7 mouse cellular contexts compared by ENCODE assay signal in the genomic region with DNA sequence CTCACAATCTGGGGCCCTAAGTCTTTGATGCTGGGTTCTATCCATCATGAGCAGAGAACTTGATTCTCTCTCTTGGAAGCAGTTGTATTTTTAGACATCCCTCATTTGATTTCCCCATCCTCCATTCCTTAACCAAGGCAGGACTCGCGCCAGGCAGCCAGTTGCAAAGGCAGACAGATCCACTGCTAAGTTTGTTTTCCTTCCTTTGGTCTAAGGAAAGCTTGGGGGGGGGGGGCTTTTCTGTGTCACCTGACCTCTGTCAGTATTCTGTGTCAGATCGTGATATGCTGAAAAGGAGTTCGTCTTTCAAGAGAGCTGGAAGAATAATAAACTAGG. TPM values are rescaled to one million over a fixed set of nuclear protein-coding genes. Genes with fewer than 3 reads are reported as not detected.
DNase-seq lines count a peak whose midpoint lies in the region; ATAC-seq and TF ChIP-seq lines count a peak whose summit lies in the region.

No protein-coding gene starts in this region.

- TF ChIP-seq CTCF in left cerebral cortex, adult 2 months (IDR thresholded peaks at IDR 0.05) = no peak

- H3K27ac ChIP-seq in left cerebral cortex, adult 2 months = peak overlapping the region; percentile 94
- no peak overlapping the region for H3K27ac ChIP-seq in embryonic facial prominence, embryonic 15.5 days (replicated peaks)
- H3K27ac ChIP-seq in hindbrain, embryonic 14.5 days = peak overlapping the region; percentile 11; the same call in 1 of the 2 replicates
- no peak overlapping the region for H3K27ac ChIP-seq in neural tube, embryonic 14.5 days (ENCODE audit: low read depth, low read length)

- H3K36me3 ChIP-seq in embryonic facial prominence, embryonic 15.5 days = no peaks in the 10 kb centered on the region
- no peaks in the 10 kb centered on the region for H3K36me3 ChIP-seq in hindbrain, embryonic 14.5 days (replicated peaks; ENCODE audit: control insufficient read depth, insufficient read depth)
- H3K36me3 ChIP-seq in neural tube, embryonic 14.5 days (ENCODE audit: control insufficient read depth, insufficient read depth, low read length) = no peaks in the 10 kb centered on the region

- no peak overlapping the region for H3K9ac ChIP-seq in embryonic facial prominence, embryonic 15.5 days
- H3K9ac ChIP-seq in hindbrain, embryonic 14.5 days = peak overlapping the region; percentile 68
- H3K9ac ChIP-seq in neural tube, embryonic 14.5 days (replicated peaks; ENCODE audit: low read depth, low read length) = peak overlapping the region; percentile 66

- peaks cover 53% of the 10 kb centered on the region for H3K27me3 ChIP-seq in embryonic facial prominence, embryonic 15.5 days
- H3K27me3 ChIP-seq in hindbrain, embryonic 14.5 days (ENCODE audit: control insufficient read depth, insufficient read depth, low read length) = peaks cover 21% of the 10 kb centered on the region
- peaks cover 5% of the 10 kb centered on the region for H3K27me3 ChIP-seq in neural tube, embryonic 14.5 days (ENCODE audit: control insufficient read depth, insufficient read depth, low read length)

- H3K4me3 ChIP-seq in left cerebral cortex, adult 2 months = peak overlapping the region; percentile 59
- H3K4me3 ChIP-seq in embryonic facial prominence, embryonic 15.5 days (replicated peaks) = peak overlapping the region; percentile 57
- peak overlapping the region; percentile 64 for H3K4me3 ChIP-seq in hindbrain, embryonic 14.5 days (replicated peaks; ENCODE audit: low read length)
- peak overlapping the region; percentile 72 for H3K4me3 ChIP-seq in neural tube, embryonic 14.5 days (ENCODE audit: low read depth, low read length)

- intact Hi-C loops in left cerebral cortex, adult 2 months (cut with DNase I) = loop anchor here (2.0 to 5.0 kb wide), 2 partner anchors 66 to 79 kb away; no protein-coding TSS in a partner anchor

- peak overlapping the region; percentile 91 for H3K4me2 ChIP-seq in embryonic facial prominence, embryonic 15.5 days (replicated peaks)
- peak overlapping the region; percentile 99 for H3K4me2 ChIP-seq in hindbrain, embryonic 14.5 days (replicated peaks)
- peak overlapping the region; percentile 85 for H3K4me2 ChIP-seq in neural tube, embryonic 14.5 days (ENCODE audit: low read depth, low read length)

- no peak for ATAC-seq in embryonic facial prominence, embryonic 15.5 days (ENCODE audit: insufficient number of reproducible peaks, low FRiP score, low TSS enrichment, low read depth)
- no peak for ATAC-seq in hindbrain, embryonic 14.5 days (ENCODE audit: low FRiP score)
- ATAC-seq in neural tube, embryonic 14.5 days (ENCODE audit: low read depth) = no peak

- peaks cover 40% of the 10 kb centered on the region for H3K4me1 ChIP-seq in embryonic facial prominence, embryonic 15.5 days
- H3K4me1 ChIP-seq in hindbrain, embryonic 14.5 days (replicated peaks; ENCODE audit: control insufficient read depth, insufficient read depth, low read length) = peaks cover 19% of the 10 kb centered on the region
- peaks cover 15% of the 10 kb centered on the region for H3K4me1 ChIP-seq in neural tube, embryonic 14.5 days (ENCODE audit: control insufficient read depth, insufficient read depth, low read length)

- H3K9me3 ChIP-seq in embryonic facial prominence, embryonic 15.5 days (replicated peaks) = no peaks in the 10 kb centered on the region
- no peaks in the 10 kb centered on the region for H3K9me3 ChIP-seq in hindbrain, embryonic 14.5 days (ENCODE audit: control insufficient read depth, low read length)
- H3K9me3 ChIP-seq in neural tube, embryonic 14.5 days (ENCODE audit: control insufficient read depth, low read length) = no peaks in the 10 kb centered on the region

- peak in 1 of 2 experiments; percentile 38 for DNase-seq in left cerebral cortex, adult 2 months (ENCODE audit: extremely low spot score in 1 of 2, low spot score in 2 of 2)
- no peak for DNase-seq in left cerebral cortex, adult 11 months (ENCODE audit: low spot score)
- no peak for DNase-seq in hindbrain, embryonic 14.5 days (ENCODE audit: low spot score)
- DNase-seq in urinary bladder, postnatal 10 days (ENCODE audit: low spot score) = no peak
- no peak for DNase-seq in cerebellum, adult 9-10 months

- 8% methylated on average over 4 of the region's 4 CpGs for WGBS in embryonic facial prominence, embryonic 15.5 days
- 5% methylated on average over 4 of the region's 4 CpGs for WGBS in hindbrain, embryonic 14.5 days
- 4% methylated on average over 4 of the region's 4 CpGs for WGBS in neural tube, embryonic 14.5 days

RNA-seq across cellular contexts. Expression of a gene that starts 11.4 kb away (rescaled TPM):
- total RNA-seq in left cerebral cortex, adult 2 months (2021) = 10 to 100 TPM; 20.3 to 21.1 TPM
- 1.4 and 2.1 TPM in 2 replicates for polyA plus RNA-seq in embryonic facial prominence, embryonic 15.5 days (2015; fragmentation: Nextera tagmentation; extraction: Ambion mirVana)
- 2.9 and 4.6 TPM in 2 replicates for polyA plus RNA-seq in hindbrain, embryonic 14.5 days (2014; fragmentation: Nextera tagmentation; extraction: Ambion mirVana)
- 3.3 and 4.0 TPM in 2 replicates for polyA plus RNA-seq in neural tube, embryonic 14.5 days (2014; fragmentation: Nextera tagmentation; extraction: Ambion mirVana)

Comparison
In these comparisons a context has a peak if more than half of its experiments do, and no peak if none do; other contexts are left out.
1. H3K27ac ChIP-seq: peak in left cerebral cortex, adult 2 months (single experiment) and hindbrain, embryonic 14.5 days (single experiment); none in embryonic facial prominence, embryonic 15.5 days (single experiment) and neural tube, embryonic 14.5 days (single experiment).
2. Peak in every context shown above with its lines, with median percentiles within 50 percentile points of each other: H3K4me3 ChIP-seq and H3K4me2 ChIP-seq.